Mouse (Mus musculus) gastrocnemius, adult 8-10 months (tissue): ENCODE data around the gene Zfyve9. TPM values are rescaled to one million over a fixed set of nuclear protein-coding genes. Genes with fewer than 3 reads are reported as not detected.

Experiments used
- DNase-seq, 2 experiments: peaks; one replicate each; pipeline ENCODE4 v3.0.0; 2022; ENCODE audit warnings: low spot score in 2 of 2
- total RNA-seq, 4 experiments: library from RNA; stranded (reverse); gene quantifications; 2 replicates each; pipeline ENCODE4 v1.2.4; 2022

Zfyve9 gene
- total RNA-seq, 4 experiments from 2014 or later = 54.2 to 75.2 (median 64.2) TPM

- DNase-seq = no peak
These were observed 162.0 kb downstream of the Zfyve9 start for GRCm38 (mm10) chr4:108618586-108618985.

- DNase-seq = no peak
These were observed 169.7 kb downstream of the Zfyve9 start for GRCm38 (mm10) chr4:108610935-108611334.

GRCm38 (mm10) chr4:108608651-108609050, 171.9 kb downstream of the Zfyve9 start:
- no peak for DNase-seq

- DNase-seq = no peak
These were observed 178.7 kb downstream of the Zfyve9 start for GRCm38 (mm10) chr4:108601870-108602269.

GRCm38 (mm10) chr4:108598306-108598705, 182.3 kb downstream of the Zfyve9 start:
- no peak for DNase-seq

GRCm38 (mm10) chr4:108595785-108596184, 184.8 kb downstream of the Zfyve9 start:
- DNase-seq = no peak

- DNase-seq = no peak
These were observed 187.2 kb downstream of the Zfyve9 start for GRCm38 (mm10) chr4:108593376-108593775.

Other genes with a start within 250 kb of the Zfyve9 start
- gene Prpf38a, start 201.5 kb downstream of the Zfyve9 start, total RNA-seq = 10 to 100 TPM; 10.6 to 13.4 (median 12.6) TPM
- gene Orc1, start 201.4 kb downstream of the Zfyve9 start, total RNA-seq = not detected
- 10 to 100 TPM; 17.2 to 21.1 (median 19.7) TPM for gene Cc2d1b, start 160.9 kb downstream of the Zfyve9 start, total RNA-seq
- gene 3110021N24Rik, start 61.1 kb downstream of the Zfyve9 start, total RNA-seq = 1 to 10 TPM in 1 of 4 experiments, under 1 TPM in 3; 0.63 to 1.5 (median 0.87) TPM
- 10 to 100 TPM; 35.7 to 46.0 (median 41.9) TPM for gene Btf3l4, start 52.8 kb upstream of the Zfyve9 start, total RNA-seq
- gene Txndc12, start 53.8 kb upstream of the Zfyve9 start, total RNA-seq = 10 to 100 TPM in 3 of 4 experiments, 1 to 10 TPM in 1; 9.8 to 13.5 (median 11.7) TPM
- gene Kti12, start 67.0 kb upstream of the Zfyve9 start, total RNA-seq = 10 to 100 TPM; 23.2 to 28.8 (median 27.3) TPM
- under 1 TPM in 1 of 4 experiments, not detected in 3; 0.22 TPM for gene A730015C16Rik, start 67.8 kb upstream of the Zfyve9 start, total RNA-seq
- gene Rab3b, start 98.3 kb upstream of the Zfyve9 start, total RNA-seq = not detected
- gene Nrd1, start 219.9 kb upstream of the Zfyve9 start, total RNA-seq = 100 to 1,000 TPM; 134 to 179 (median 159) TPM